Mouse (Mus musculus): ENCODE results near the gene Gm4491.

The Gm4491 gene

GRCm38 (mm10) chr14:57115823-57116544 lies at the start of gene Gm4491:
TSS of gene Gm4491 (minus strand) at chr14:57115883.
- no peak for DNase-seq

GRCm38 (mm10) chr14:57161833-57162232 lies 46.1 kb upstream of the Gm4491 start:
- peak; percentile 7 for DNase-seq

- peak; percentile 64 for DNase-seq
Observed at GRCm38 (mm10) chr14:57161201-57161600, 45.5 kb upstream of the Gm4491 start.

GRCm38 (mm10) chr14:57154916-57155315 lies 39.2 kb upstream of the Gm4491 start:
- no peak for DNase-seq

GRCm38 (mm10) chr14:57145741-57146140 lies 30.1 kb upstream of the Gm4491 start:
- DNase-seq, result no peak

- no peak for DNase-seq
Observed at GRCm38 (mm10) chr14:57135265-57135664, 19.6 kb upstream of the Gm4491 start.

GRCm38 (mm10) chr14:57133161-57133661 lies 17.5 kb upstream of the Gm4491 start, which contains the start of gene Gjb6:
TSS of gene Gjb6 (minus strand) at chr14:57133611.
- DNase-seq, result peak; percentile 12

GRCm38 (mm10) chr14:57127383-57127782 lies 11.7 kb upstream of the Gm4491 start:
- no peak for DNase-seq

- no peak for DNase-seq
Observed at GRCm38 (mm10) chr14:57122295-57122694, 6.6 kb upstream of the Gm4491 start.

GRCm38 (mm10) chr14:57109194-57109593 lies 6.5 kb downstream of the Gm4491 start:
- DNase-seq, result peak; percentile 55

GRCm38 (mm10) chr14:57107916-57108315 lies 7.8 kb downstream of the Gm4491 start:
- no peak for DNase-seq

GRCm38 (mm10) chr14:57107091-57107490 lies 8.6 kb downstream of the Gm4491 start:
- DNase-seq, result no peak

- DNase-seq, result no peak
Observed at GRCm38 (mm10) chr14:57105721-57106120, 10.0 kb downstream of the Gm4491 start.

GRCm38 (mm10) chr14:57105111-57105510 lies 10.6 kb downstream of the Gm4491 start:
- no peak for DNase-seq

GRCm38 (mm10) chr14:57104106-57105023 lies 11.3 kb downstream of the Gm4491 start, which contains the start of gene Gjb2:
TSS of gene Gjb2 (minus strand) at chr14:57104702.
- DNase-seq, result peak; percentile 65

- no peak for DNase-seq
Observed at GRCm38 (mm10) chr14:57103711-57104105, 12.0 kb downstream of the Gm4491 start.

GRCm38 (mm10) chr14:57103121-57103520 lies 12.6 kb downstream of the Gm4491 start:
- DNase-seq, result no peak

GRCm38 (mm10) chr14:57101623-57102022 lies 14.1 kb downstream of the Gm4491 start:
- no peak for DNase-seq

GRCm38 (mm10) chr14:57095855-57096254 lies 19.8 kb downstream of the Gm4491 start:
- no peak for DNase-seq

GRCm38 (mm10) chr14:57093029-57093428 lies 22.7 kb downstream of the Gm4491 start:
- DNase-seq, result peak; percentile 69

- DNase-seq, result no peak
Observed at GRCm38 (mm10) chr14:57090001-57090400, 25.7 kb downstream of the Gm4491 start.

GRCm38 (mm10) chr14:57089107-57089506 lies 26.6 kb downstream of the Gm4491 start:
- DNase-seq, result no peak

- DNase-seq, result peak; percentile 35
Observed at GRCm38 (mm10) chr14:57084180-57084668, 31.5 kb downstream of the Gm4491 start.

Measured in lung, postnatal 10 days (tissue).